Mouse (Mus musculus): ENCODE measurements around the gene Dnajc17. TPM values are rescaled to one million over a fixed set of nuclear protein-coding genes. Genes with fewer than 3 reads are reported as not detected.

Gene Dnajc17
- total RNA-seq, 1 experiment, result 11.7 TPM

- H3K36me3 ChIP-seq (ENCODE audit: control insufficient read depth, insufficient read depth, low read length, poor library complexity, severe bottlenecking), result no peaks in the 10 kb centered on the region
- H3K4me1 ChIP-seq (ENCODE audit: control insufficient read depth in 2 of 2, insufficient read depth in 2 of 2, low read length in 2 of 2, poor library complexity in 1 of 2), result peaks cover 5 to 11% of the 10 kb centered on the region in 2 experiments; a peak in 1 of 4 replicates
- DNase-seq (ENCODE audit: low read depth, low spot score), result no peak
- H3K9ac ChIP-seq (ENCODE audit: insufficient read depth, low read depth, low read length, poor library complexity, severe bottlenecking), result no peak overlapping the region
- in situ Hi-C loops (cut with MboI; ENCODE audit: low sequenced_read_pairs in 2 of 2, unreplicated experiment in 2 of 2), result no loop called here
- H3K27ac ChIP-seq (ENCODE audit: insufficient read depth, low read depth, low read length, poor library complexity, severe bottlenecking), result no peak overlapping the region
- no peaks in the 10 kb centered on the region for H3K9me3 ChIP-seq (ENCODE audit: control insufficient read depth, insufficient read depth, low read depth, low read length)
- H3K4me3 ChIP-seq (ENCODE audit: insufficient read depth in 1 of 2, low read depth in 1 of 2, low read length in 2 of 2, poor library complexity in 1 of 2, severe bottlenecking in 1 of 2), result 0 out of 4 replicates have a peak overlapping the region, but pooled peaks of 1 of the 2 experiments have one; percentile 17
- no peak for TF ChIP-seq ZC3H11A (IDR thresholded peaks at IDR 0.05; ENCODE audit: borderline replicate concordance, low read depth, low read length)
- no peak for TF ChIP-seq MAFK (IDR thresholded peaks at IDR 0.05; ENCODE audit: insufficient read depth, low read depth, low read length)
- no peak for TF ChIP-seq CHD2 (IDR thresholded peaks at IDR 0.05; ENCODE audit: low read depth, low read length)
- TF ChIP-seq HCFC1 (IDR thresholded peaks at IDR 0.05; ENCODE audit: borderline replicate concordance, insufficient read depth, low read length), result no peak
- no peak for TF ChIP-seq ZNF384 (IDR thresholded peaks at IDR 0.05; ENCODE audit: low read depth, low read length)
Observed at GRCm38 (mm10) chr2:119161247-119161646, 47.3 kb downstream of the Dnajc17 start.

GRCm38 (mm10) chr2:119157836-119158235, 50.8 kb downstream of the Dnajc17 start:
- TF ChIP-seq ZNF384 (IDR thresholded peaks at IDR 0.05; ENCODE audit: low read depth, low read length) (no peak), MAFK (IDR thresholded peaks at IDR 0.05; ENCODE audit: insufficient read depth, low read depth, low read length) (no peak), HCFC1 (IDR thresholded peaks at IDR 0.05; ENCODE audit: borderline replicate concordance, insufficient read depth, low read length) (no peak), CHD2 (IDR thresholded peaks at IDR 0.05; ENCODE audit: low read depth, low read length) (no peak), ZC3H11A (IDR thresholded peaks at IDR 0.05; ENCODE audit: borderline replicate concordance, low read depth, low read length) (no peak)
- H3K9me3 ChIP-seq (ENCODE audit: control insufficient read depth, insufficient read depth, low read depth, low read length), result no peaks in the 10 kb centered on the region
- in situ Hi-C loops (cut with MboI; ENCODE audit: low sequenced_read_pairs in 2 of 2, unreplicated experiment in 2 of 2), result no loop called here
- H3K4me1 ChIP-seq (ENCODE audit: control insufficient read depth in 2 of 2, insufficient read depth in 2 of 2, low read length in 2 of 2, poor library complexity in 1 of 2), result peaks cover 4 to 8% of the 10 kb centered on the region in 2 experiments; a peak in 2 of 4 replicates
- no peak overlapping the region for H3K4me3 ChIP-seq (ENCODE audit: insufficient read depth in 1 of 2, low read depth in 1 of 2, low read length in 2 of 2, poor library complexity in 1 of 2, severe bottlenecking in 1 of 2)
- no peak overlapping the region for H3K9ac ChIP-seq (ENCODE audit: insufficient read depth, low read depth, low read length, poor library complexity, severe bottlenecking)
- H3K36me3 ChIP-seq (ENCODE audit: control insufficient read depth, insufficient read depth, low read length, poor library complexity, severe bottlenecking), result peaks cover 9% of the 10 kb centered on the region; the same call in 1 of the 2 replicates
- no peak overlapping the region for H3K27ac ChIP-seq (ENCODE audit: insufficient read depth, low read depth, low read length, poor library complexity, severe bottlenecking)
- DNase-seq (ENCODE audit: low read depth, low spot score), result no peak

DNA sequence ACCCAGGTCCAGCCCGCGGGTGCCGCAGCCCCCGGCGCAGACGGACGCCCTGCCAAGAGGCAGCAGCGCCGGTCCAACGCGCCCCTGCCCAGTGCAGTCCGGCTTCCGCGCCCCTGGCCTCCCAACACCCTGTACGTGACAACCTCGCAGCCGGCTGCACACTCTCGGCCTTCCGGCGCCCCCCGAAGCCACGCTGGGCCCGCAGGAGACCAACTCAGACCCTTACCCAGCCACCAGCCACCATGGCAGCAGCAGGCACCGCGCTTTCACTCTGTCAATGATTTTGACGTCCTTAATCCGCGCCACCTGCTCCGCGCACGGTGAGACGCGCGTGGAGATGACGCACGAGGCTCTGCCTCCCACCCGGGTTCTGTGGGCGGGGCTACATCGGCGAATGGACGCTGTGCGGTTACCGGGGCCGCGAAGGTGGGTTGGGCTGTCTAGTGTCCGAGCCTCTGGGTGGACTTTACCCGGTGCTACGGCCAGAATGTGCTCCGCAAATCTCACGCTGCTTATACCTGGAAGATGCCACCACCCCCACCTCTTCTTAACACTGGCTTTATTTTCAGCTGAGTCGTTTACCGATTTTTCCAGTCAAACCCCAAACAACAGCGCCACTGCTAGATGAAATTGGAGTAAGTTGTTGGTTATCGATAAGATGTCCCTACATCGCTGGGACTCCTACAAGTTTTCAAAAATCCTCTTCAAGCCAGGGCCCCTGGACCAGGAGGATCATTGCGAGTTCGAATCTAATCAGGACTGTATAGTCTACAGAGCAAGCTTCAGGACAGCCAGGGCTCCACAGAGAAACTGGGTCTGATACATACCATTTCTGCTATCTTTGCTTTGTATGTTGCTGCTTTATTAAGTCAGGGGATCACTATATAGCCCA, 51.7 kb downstream of the Dnajc17 start, which contains the start of gene Rmdn3:
Gene Rmdn3 (minus strand): TSS at position 354 of the 892 bp plus-strand sequence.
- Histone ChIP-seq H3K4me3 (ENCODE audit: insufficient read depth in 1 of 2, low read depth in 1 of 2, low read length in 2 of 2, poor library complexity in 1 of 2, severe bottlenecking in 1 of 2) (peak within 1 kb of the TSS; percentile 87), H3K9me3 (ENCODE audit: control insufficient read depth, insufficient read depth, low read depth, low read length) (no peaks in the 10 kb centered on the region), H3K9ac (ENCODE audit: insufficient read depth, low read depth, low read length, poor library complexity, severe bottlenecking) (peak within 1 kb of the TSS; percentile 87), H3K4me1 (ENCODE audit: control insufficient read depth in 2 of 2, insufficient read depth in 2 of 2, low read length in 2 of 2, poor library complexity in 1 of 2) (peaks cover 3 to 8% of the 10 kb centered on the region in 2 experiments; a peak in 2 of 4 replicates), H3K36me3 (ENCODE audit: control insufficient read depth, insufficient read depth, low read length, poor library complexity, severe bottlenecking) (peaks cover 16% of the 10 kb centered on the region), H3K27ac (ENCODE audit: insufficient read depth, low read depth, low read length, poor library complexity, severe bottlenecking) (no peak within 1 kb of the TSS)
- in situ Hi-C loops (cut with MboI; ENCODE audit: low sequenced_read_pairs in 2 of 2, unreplicated experiment in 2 of 2), result no loop called here
- DNase-seq (ENCODE audit: low read depth, low spot score), result peak; percentile 91
- TF ChIP-seq HCFC1 (IDR thresholded peaks at IDR 0.05; ENCODE audit: borderline replicate concordance, insufficient read depth, low read length) (peak; percentile 84), MAFK (IDR thresholded peaks at IDR 0.05; ENCODE audit: insufficient read depth, low read depth, low read length) (no peak), CHD2 (IDR thresholded peaks at IDR 0.05; ENCODE audit: low read depth, low read length) (no peak)

GRCm38 (mm10) chr2:119156081-119156680, 52.4 kb downstream of the Dnajc17 start:
- Histone ChIP-seq H3K9me3 (ENCODE audit: control insufficient read depth, insufficient read depth, low read depth, low read length) (no peaks in the 10 kb centered on the region), H3K4me1 (ENCODE audit: control insufficient read depth in 2 of 2, insufficient read depth in 2 of 2, low read length in 2 of 2, poor library complexity in 1 of 2) (peaks cover 2 to 5% of the 10 kb centered on the region in 2 experiments; a peak in 2 of 4 replicates), H3K9ac (ENCODE audit: insufficient read depth, low read depth, low read length, poor library complexity, severe bottlenecking) (peak overlapping the region; percentile 87), H3K27ac (ENCODE audit: insufficient read depth, low read depth, low read length, poor library complexity, severe bottlenecking) (no peak overlapping the region), H3K4me3 (ENCODE audit: insufficient read depth in 1 of 2, low read depth in 1 of 2, low read length in 2 of 2, poor library complexity in 1 of 2, severe bottlenecking in 1 of 2) (peak overlapping the region; percentile 87), H3K36me3 (ENCODE audit: control insufficient read depth, insufficient read depth, low read length, poor library complexity, severe bottlenecking) (peaks cover 18% of the 10 kb centered on the region)
- TF ChIP-seq ZNF384 (IDR thresholded peaks at IDR 0.05; ENCODE audit: low read depth, low read length) (no peak), MAFK (IDR thresholded peaks at IDR 0.05; ENCODE audit: insufficient read depth, low read depth, low read length) (no peak), ZC3H11A (IDR thresholded peaks at IDR 0.05; ENCODE audit: borderline replicate concordance, low read depth, low read length) (no peak), HCFC1 (IDR thresholded peaks at IDR 0.05; ENCODE audit: borderline replicate concordance, insufficient read depth, low read length) (no peak), CHD2 (IDR thresholded peaks at IDR 0.05; ENCODE audit: low read depth, low read length) (no peak)
- in situ Hi-C loops (cut with MboI; ENCODE audit: low sequenced_read_pairs in 2 of 2, unreplicated experiment in 2 of 2), result no loop called here
- DNase-seq (ENCODE audit: low read depth, low spot score), result no peak

Measured in ES-E14 (cell line).